In the genomic region with DNA sequence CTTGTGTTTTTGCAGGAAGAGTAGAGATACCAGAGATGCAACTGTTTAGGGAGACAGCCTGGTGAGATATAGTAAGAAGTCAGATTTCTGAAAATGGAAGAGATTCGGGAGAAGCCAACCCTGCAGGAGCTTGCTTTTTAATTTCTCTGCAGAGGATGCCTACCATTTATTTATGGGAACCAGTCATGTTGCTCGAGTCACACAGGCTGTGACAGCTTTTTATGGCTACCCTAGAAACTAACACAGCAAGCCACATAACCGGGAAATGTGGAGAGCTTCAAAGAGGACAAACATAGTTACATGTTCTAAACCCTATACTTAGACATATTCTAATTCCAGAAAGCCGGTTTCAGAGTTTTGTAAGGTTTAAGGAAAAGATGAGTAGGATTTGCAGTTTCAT, we compare ENCODE assay signal across 15 mouse cellular contexts.
"Had no signal": no experiment of that assay in that cellular context is flagged by ENCODE, and none has a peak within 500 bp of the region (broad histone marks: within the 10 kb centered on the region; RNA-seq: fewer than 3 reads in every experiment).

No protein-coding gene starts in this region.

- H3K36me3 ChIP-seq: limb, embryonic 15.5 days; liver, embryonic 12.5 days; midbrain, embryonic 10.5 days; neural tube, embryonic 12.5 days had no signal

- H3K4me2 ChIP-seq: limb, embryonic 15.5 days; liver, embryonic 12.5 days; lung, embryonic 14.5 days; neural tube, embryonic 12.5 days had no signal

- H3K27me3 ChIP-seq: limb, embryonic 15.5 days; liver, embryonic 12.5 days; neural tube, embryonic 12.5 days had no signal

- H3K4me3 ChIP-seq: layer of hippocampus, adult 2 months; limb, embryonic 15.5 days; liver, embryonic 12.5 days; midbrain, embryonic 10.5 days; neural tube, embryonic 12.5 days had no signal

- H3K27ac ChIP-seq: layer of hippocampus, adult 2 months; limb, embryonic 15.5 days; liver, embryonic 12.5 days; midbrain, embryonic 10.5 days; neural tube, embryonic 12.5 days had no signal

- H3K4me1 ChIP-seq: limb, embryonic 15.5 days; liver, embryonic 12.5 days; midbrain, embryonic 10.5 days; neural tube, embryonic 12.5 days had no signal

- H3K9ac ChIP-seq: limb, embryonic 15.5 days; liver, embryonic 12.5 days; lung, embryonic 14.5 days; neural tube, embryonic 12.5 days had no signal

- H3K9me3 ChIP-seq: limb, embryonic 15.5 days; liver, embryonic 12.5 days; midbrain, embryonic 10.5 days; neural tube, embryonic 12.5 days had no signal

- ATAC-seq: inflammation-experienced regulatory T-cells, adult 6 months; liver, embryonic 12.5 days had no signal

- DNase-seq: kidney, adult 11 months; kidney, postnatal 10 days; kidney, postnatal 4 days; lung, embryonic 14.5 days; lung, postnatal 10 days; lung, postnatal 4 days; midbrain, embryonic 14.5 days; thymus, adult 18-20 months; thymus, postnatal 14 days had no signal
